Mouse (Mus musculus) midbrain, embryonic 12.5 days (tissue): ENCODE data around the gene Musk. TPM values are rescaled to one million over a fixed set of nuclear protein-coding genes. Genes with fewer than 3 reads are reported as not detected.
"Not testable (repeated sequence)": the region's sequence is repeated elsewhere in the genome, so short reads cannot be mapped to it uniquely, and the experiment has no call there.

ENCODE experiments used
- ATAC-seq: fragments of 200-750 bp; cut with Nextera tagmentation; 2 replicates; pipeline ENCODE4 v1.8.0; 2017; ENCODE audit warnings: low read depth, moderate TSS enrichment, moderate library complexity; ENCODE audit not compliant: low FRiP score
- H3K27ac ChIP-seq: fragments of 300-500 bp; sonication (generic); replicated peaks from 2 replicates; pipeline ENCODE4 v1.5.1; 2016; ENCODE audit warnings: mild to moderate bottlenecking
- H3K27me3 ChIP-seq: fragments of 300-500 bp; sonication (generic); 2 replicates; pipeline ENCODE4 v1.6.1; 2016; ENCODE audit warnings: mild to moderate bottlenecking
- H3K36me3 ChIP-seq: fragments of 300-500 bp; sonication (generic); 2 replicates; pipeline ENCODE4 v1.6.1; 2016
- H3K4me1 ChIP-seq: fragments of 300-500 bp; sonication (generic); 2 replicates; pipeline ENCODE4 v1.6.1; 2016
- H3K4me2 ChIP-seq: fragments of 300-500 bp; sonication (generic); replicated peaks from 2 replicates; pipeline ENCODE4 v1.6.1; 2016; ENCODE audit warnings: mild to moderate bottlenecking, moderate library complexity
- H3K4me3 ChIP-seq: fragments of 300-500 bp; sonication (generic); 2 replicates; pipeline ENCODE4 v1.5.1; 2016; ENCODE audit warnings: mild to moderate bottlenecking
- H3K9ac ChIP-seq: fragments of 300-500 bp; sonication (generic); replicated peaks from 2 replicates; pipeline ENCODE4 v1.6.1; 2016; ENCODE audit warnings: mild to moderate bottlenecking, moderate library complexity
- H3K9me3 ChIP-seq: fragments of 300-500 bp; sonication (generic); 2 replicates; pipeline ENCODE4 v1.6.1; 2016; ENCODE audit warnings: mild to moderate bottlenecking
- WGBS: fragments of 180-500 bp; shearing (Covaris S2); methylation state at CpG from one replicate; pipeline ENCODE4 v1.1.7; 2016; 5-methylcytosine and 5-hydroxymethylcytosine counted together
- polyA plus RNA-seq: library from polyadenylated mRNA; unstranded; fragments of >200 nt; fragmentation: Nextera tagmentation; extraction: Ambion mirVana; gene quantifications from 2 replicates; pipeline ENCODE4 v1.2.1, GENCODE M21; 2016

The Musk gene
- 0.17 TPM in 1 of 2 replicates, not detected in the other for polyA plus RNA-seq

DNA sequence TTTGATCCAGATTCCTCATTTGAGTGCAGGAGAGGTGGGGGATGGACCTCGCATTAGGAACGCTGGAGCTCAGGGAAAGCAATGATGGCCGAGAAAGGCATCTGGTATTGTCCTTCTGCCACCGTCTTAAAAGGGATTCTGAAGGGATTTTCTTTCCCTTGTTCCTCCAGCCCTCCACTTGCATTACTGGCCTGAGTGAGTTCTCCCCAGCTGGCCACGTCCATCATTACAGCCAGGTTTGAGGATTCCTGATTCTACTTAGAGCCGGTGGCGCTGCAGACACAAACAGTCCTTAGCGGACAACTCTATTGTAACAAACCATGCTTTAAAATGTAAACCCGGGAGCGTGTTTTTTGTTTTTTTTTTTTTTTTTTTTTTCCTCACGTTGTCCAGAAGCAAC is at the start of gene Musk:
Gene Musk (plus strand): TSS at position 274 of the 400 bp plus-strand sequence.
- Histone ChIP-seq H3K27me3 (no peaks in the 10 kb centered on the region), H3K9me3 (no peaks in the 10 kb centered on the region), H3K4me1 (no peaks in the 10 kb centered on the region), H3K4me3 (no peak within 1 kb of the TSS), H3K9ac (no peak within 1 kb of the TSS), H3K4me2 (no peak within 1 kb of the TSS), H3K36me3 (no peaks in the 10 kb centered on the region), H3K27ac (no peak within 1 kb of the TSS)
- ATAC-seq, result no peak
- WGBS, result 53% methylated on average over 11 of the region's 11 CpGs

DNA sequence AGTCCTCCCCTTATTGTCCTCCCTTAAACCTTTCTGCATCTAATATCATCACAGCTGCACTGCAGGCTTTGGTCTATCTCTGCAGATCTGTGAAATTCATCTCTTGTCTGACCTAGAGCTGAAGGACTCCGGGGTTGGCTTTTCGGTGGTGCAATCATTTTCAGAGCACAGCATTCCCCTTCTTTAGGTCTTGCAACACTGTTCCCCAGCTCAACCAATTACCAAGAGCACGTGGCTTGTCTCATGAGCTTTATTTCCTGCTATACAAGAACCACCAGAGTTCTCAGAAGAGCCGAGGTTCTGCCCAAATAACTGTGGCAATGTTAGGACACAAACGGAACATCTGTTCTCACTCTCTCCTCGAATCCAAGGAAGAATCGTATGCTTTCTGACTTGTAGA is 45.3 kb upstream of the Musk start:
- ATAC-seq, result no peak
- no peak overlapping the region for H3K9ac ChIP-seq
- no peak overlapping the region for H3K4me3 ChIP-seq
- no peaks in the 10 kb centered on the region for H3K36me3 ChIP-seq
- H3K9me3 ChIP-seq, result no peaks in the 10 kb centered on the region
- no peak overlapping the region for H3K4me2 ChIP-seq
- WGBS, result 84% methylated on average over 7 of the region's 7 CpGs
- H3K27me3 ChIP-seq, result no peaks in the 10 kb centered on the region
- H3K4me1 ChIP-seq, result no peaks in the 10 kb centered on the region
- no peak overlapping the region for H3K27ac ChIP-seq

DNA sequence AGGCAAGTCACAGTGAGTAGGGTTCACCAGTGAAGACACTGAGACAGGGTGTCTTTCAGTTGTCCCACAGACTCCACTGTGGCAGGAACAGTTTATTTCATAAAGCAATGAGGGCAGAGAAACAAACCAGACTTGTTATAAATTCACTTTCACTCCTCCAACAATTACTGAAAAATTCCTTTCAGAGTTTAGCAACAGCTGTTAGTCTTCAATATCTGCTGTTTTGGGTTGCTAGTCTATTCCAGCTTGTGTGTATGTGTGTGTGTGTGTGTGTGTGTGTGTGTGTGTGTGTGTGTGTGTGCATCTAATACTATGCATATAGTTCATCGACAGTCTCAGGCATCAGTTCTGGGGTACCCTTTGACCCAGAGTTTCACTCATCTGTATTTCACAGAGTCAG is 40.2 kb upstream of the Musk start:
- no peak for ATAC-seq
- H3K36me3 ChIP-seq, result no peaks in the 10 kb centered on the region
- WGBS, result 95% methylated on average over 1 of the region's 1 CpGs
- H3K9me3 ChIP-seq, result no peaks in the 10 kb centered on the region
- H3K4me2 ChIP-seq, result no peak overlapping the region
- no peak overlapping the region for H3K9ac ChIP-seq
- no peak overlapping the region for H3K4me3 ChIP-seq
- no peaks in the 10 kb centered on the region for H3K4me1 ChIP-seq
- H3K27me3 ChIP-seq, result no peaks in the 10 kb centered on the region
- no peak overlapping the region for H3K27ac ChIP-seq

DNA sequence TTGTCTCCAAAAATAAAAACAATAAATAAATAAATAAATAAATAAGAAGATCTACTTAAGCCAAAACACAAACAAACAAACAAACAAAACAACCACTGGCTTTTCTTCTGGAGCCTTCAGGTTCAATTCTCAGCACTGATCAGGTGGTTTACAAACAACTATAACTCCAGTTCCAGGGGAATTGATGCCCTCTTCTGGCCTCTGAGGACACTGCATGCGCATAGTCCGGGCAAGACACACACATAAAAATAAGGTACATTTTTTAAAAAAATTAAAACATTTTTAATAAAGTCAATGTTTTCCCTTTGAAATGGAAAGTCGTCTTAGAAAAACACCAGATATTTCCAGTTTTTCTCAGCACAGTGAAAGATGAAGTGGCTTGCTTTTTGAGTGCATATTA is 33.4 kb upstream of the Musk start:
- H3K4me2 ChIP-seq, result no peak overlapping the region
- no peak for ATAC-seq
- H3K9me3 ChIP-seq, result no peaks in the 10 kb centered on the region
- H3K27ac ChIP-seq, result no peak overlapping the region
- H3K27me3 ChIP-seq, result no peaks in the 10 kb centered on the region
- H3K4me1 ChIP-seq, result no peaks in the 10 kb centered on the region
- no peak overlapping the region for H3K9ac ChIP-seq
- WGBS, result 88% methylated on average over 3 of the region's 3 CpGs
- no peak overlapping the region for H3K4me3 ChIP-seq
- no peaks in the 10 kb centered on the region for H3K36me3 ChIP-seq

DNA sequence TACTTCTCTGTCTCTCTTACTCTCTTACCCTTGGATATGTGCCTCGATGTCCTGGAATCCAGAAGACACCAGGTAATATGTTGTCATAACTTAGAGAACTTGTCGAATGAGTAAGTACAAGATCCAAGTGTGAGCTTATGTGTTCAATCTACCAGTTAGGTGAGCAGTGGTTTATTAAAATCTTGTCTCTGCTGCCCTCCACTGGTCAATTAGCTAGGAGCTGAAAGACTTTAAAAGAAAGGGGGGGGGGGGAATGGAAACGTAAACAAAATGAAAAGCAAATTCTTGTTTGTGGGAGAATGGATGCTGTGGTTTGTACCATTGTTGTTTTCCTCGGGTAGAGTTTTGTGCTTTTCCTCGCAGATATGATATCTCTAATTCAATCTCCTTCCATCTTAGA is 32.4 kb upstream of the Musk start:
- no peak for ATAC-seq
- Histone ChIP-seq H3K27me3 (no peaks in the 10 kb centered on the region), H3K9me3 (no peaks in the 10 kb centered on the region), H3K4me2 (no peak overlapping the region), H3K4me3 (no peak overlapping the region), H3K9ac (no peak overlapping the region), H3K36me3 (no peaks in the 10 kb centered on the region), H3K4me1 (no peaks in the 10 kb centered on the region), H3K27ac (no peak overlapping the region)
- 41% methylated on average over 5 of the region's 5 CpGs for WGBS

DNA sequence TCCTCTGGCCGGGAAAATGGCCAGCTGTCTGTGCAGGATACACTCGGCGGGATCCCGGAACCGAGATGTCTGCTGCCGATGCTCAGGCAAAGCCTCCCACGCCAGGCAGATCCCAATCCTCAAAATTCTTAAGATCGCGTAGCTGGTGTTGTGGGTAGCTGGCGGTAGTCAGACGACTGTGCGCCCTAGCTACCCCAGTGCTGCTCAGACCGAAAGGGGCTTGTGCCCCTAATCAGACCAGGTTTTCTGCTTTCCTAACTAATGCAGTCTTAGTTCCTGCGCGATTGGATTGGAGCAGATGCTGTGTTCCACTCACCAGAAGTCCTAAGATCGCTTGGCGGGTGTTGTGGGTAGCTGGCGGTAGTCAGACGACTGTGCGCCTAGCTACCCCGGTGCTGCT is 25.0 kb upstream of the Musk start:
- not testable (repeated sequence) for H3K9ac ChIP-seq, H3K4me2 ChIP-seq, H3K4me3 ChIP-seq, H3K9me3 ChIP-seq, H3K36me3 ChIP-seq, H3K27ac ChIP-seq, H3K27me3 ChIP-seq, ATAC-seq, H3K4me1 ChIP-seq
- 94% methylated on average over 21 of the region's 21 CpGs for WGBS

DNA sequence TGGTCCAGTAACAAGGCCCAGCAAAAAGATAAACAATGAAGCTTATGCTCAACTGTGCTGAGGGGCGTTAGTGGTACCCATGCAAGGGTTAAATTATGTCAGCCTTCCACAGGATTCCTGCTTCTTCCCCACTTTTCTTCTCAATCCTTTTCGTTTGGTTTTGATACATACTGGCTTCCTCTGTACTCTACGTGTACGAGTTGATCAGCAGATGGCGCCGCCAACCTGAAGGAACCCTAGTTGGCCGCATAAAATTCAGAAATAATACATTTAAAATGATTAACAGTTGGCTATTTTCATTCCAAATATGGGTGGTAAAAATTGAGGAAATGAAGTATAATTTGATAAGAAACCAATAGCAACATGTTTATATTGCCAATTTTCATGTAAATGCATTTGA is 19.5 kb upstream of the Musk start:
- no peak overlapping the region for H3K27ac ChIP-seq
- no peaks in the 10 kb centered on the region for H3K9me3 ChIP-seq
- no peaks in the 10 kb centered on the region for H3K4me1 ChIP-seq
- no peak overlapping the region for H3K4me3 ChIP-seq
- no peaks in the 10 kb centered on the region for H3K27me3 ChIP-seq
- no peak overlapping the region for H3K9ac ChIP-seq
- no peak overlapping the region for H3K4me2 ChIP-seq
- 58% methylated on average over 7 of the region's 7 CpGs for WGBS
- no peak for ATAC-seq
- no peaks in the 10 kb centered on the region for H3K36me3 ChIP-seq

DNA sequence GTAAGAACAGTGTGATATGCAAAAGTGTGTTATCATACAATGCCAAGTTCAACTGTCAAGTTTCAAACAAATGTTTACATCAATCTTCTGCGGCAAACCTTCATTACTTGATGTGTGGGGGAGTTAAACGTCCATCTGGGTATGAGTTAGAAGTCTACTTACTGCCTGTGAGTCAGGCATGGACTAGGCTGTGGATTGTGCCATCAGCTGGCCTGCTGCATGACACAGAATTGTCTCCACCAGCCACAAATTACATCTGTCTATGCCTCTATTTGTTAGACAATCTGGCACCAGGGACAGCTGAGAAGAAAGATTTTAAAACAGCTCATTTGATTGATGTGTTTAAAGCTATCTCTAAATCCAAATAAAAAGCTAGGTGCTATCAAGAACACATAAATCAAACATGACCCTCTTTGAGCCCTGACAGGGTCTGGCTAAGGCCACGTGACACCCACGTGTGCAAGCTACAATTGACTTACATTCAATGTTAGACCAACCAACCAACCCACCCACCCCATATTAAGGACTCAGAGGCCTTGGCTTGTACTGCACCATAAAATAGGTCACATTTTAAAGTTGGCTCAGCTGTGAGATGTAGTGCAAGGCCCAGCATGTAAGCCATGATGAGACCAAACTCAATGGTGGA is 16.7 kb upstream of the Musk start:
- Histone ChIP-seq H3K4me2 (no peak overlapping the region), H3K4me1 (no peaks in the 10 kb centered on the region), H3K36me3 (no peaks in the 10 kb centered on the region), H3K9ac (no peak overlapping the region), H3K27ac (no peak overlapping the region), H3K4me3 (no peak overlapping the region), H3K9me3 (no peaks in the 10 kb centered on the region), H3K27me3 (no peaks in the 10 kb centered on the region)
- WGBS, result 89% methylated on average over 4 of the region's 4 CpGs
- ATAC-seq, result no peak

DNA sequence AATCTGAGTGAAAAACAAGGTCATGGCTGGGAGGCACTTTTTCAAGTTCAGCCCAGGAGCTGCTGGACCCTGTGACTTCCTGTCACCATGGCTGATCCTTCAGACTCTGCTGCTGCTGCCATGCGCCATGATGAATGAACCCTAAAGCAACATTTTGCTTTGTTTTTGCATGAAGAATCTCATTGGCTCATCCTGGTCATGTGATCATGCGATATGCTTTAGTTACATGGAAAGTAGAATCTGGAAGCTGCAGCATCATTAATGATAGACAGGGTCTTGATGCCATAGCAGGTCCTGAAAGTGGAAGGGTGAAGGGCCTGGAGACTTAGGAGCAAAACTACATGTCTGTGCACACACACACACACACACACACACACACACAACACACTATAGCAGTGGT is 15.8 kb upstream of the Musk start:
- H3K27me3 ChIP-seq, result no peaks in the 10 kb centered on the region
- no peak overlapping the region for H3K4me2 ChIP-seq
- no peak overlapping the region for H3K9ac ChIP-seq
- H3K36me3 ChIP-seq, result no peaks in the 10 kb centered on the region
- no peaks in the 10 kb centered on the region for H3K9me3 ChIP-seq
- no peak for ATAC-seq
- no peak overlapping the region for H3K4me3 ChIP-seq
- H3K27ac ChIP-seq, result no peak overlapping the region
- no peaks in the 10 kb centered on the region for H3K4me1 ChIP-seq
- WGBS, result 93% methylated on average over 2 of the region's 2 CpGs

DNA sequence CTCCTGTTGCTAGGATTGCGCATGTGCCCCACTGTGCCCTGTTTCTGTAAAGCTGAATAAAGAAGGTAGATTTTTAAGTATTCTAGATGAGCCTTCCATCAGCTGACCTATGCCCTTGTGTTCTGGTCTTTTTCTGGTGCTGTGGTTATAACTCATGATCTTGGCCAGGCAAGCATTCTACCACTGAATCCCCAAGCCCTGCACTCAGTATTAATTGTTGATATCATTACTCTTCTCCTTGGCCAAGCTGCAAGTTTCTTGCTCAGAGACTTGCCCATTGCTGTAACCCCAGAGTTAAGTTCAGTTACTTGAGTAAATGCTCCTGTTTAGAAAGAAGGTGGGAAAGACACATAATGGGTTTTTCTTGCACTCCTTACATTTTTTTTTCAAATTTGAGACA is 14.8 kb upstream of the Musk start:
- no peaks in the 10 kb centered on the region for H3K9me3 ChIP-seq
- 100% methylated on average over 1 of the region's 1 CpGs for WGBS
- H3K36me3 ChIP-seq, result no peaks in the 10 kb centered on the region
- no peak for ATAC-seq
- H3K27ac ChIP-seq, result no peak overlapping the region
- no peaks in the 10 kb centered on the region for H3K4me1 ChIP-seq
- H3K27me3 ChIP-seq, result no peaks in the 10 kb centered on the region
- no peak overlapping the region for H3K4me2 ChIP-seq
- no peak overlapping the region for H3K4me3 ChIP-seq
- no peak overlapping the region for H3K9ac ChIP-seq

DNA sequence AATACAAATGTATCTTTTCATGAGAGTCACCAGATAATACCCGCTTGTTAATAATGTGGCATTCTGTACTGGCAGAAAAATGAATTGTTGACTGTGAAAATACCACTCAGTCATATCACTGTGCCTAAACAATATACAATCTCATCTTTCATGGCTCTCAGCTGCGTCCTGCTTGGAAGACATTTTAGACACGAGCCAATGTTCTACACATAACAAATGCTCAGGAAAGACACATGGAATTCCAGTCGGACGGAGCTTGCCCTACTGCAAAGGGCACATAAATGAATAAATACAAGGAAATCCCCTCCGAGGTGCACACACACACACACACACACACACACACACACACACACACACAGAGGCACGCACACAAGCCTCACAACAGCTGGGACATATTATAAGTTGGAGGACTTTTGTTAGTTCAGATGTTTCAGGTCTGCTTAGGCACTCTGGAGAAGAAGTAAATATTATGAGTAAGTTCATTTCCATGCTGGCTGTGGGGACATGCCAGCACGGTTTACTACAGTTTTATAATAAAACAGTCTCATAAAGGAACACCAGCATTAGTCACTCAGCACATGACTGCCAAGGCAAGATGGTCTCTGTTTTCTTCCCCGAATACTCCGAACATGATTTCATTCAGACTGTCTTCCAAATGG is 14.1 kb upstream of the Musk start:
- H3K4me2 ChIP-seq, result no peak overlapping the region
- no peaks in the 10 kb centered on the region for H3K4me1 ChIP-seq
- WGBS, result 80% methylated on average over 10 of the region's 10 CpGs
- H3K9ac ChIP-seq, result no peak overlapping the region
- no peaks in the 10 kb centered on the region for H3K36me3 ChIP-seq
- H3K9me3 ChIP-seq, result no peaks in the 10 kb centered on the region
- ATAC-seq, result no peak
- no peak overlapping the region for H3K27ac ChIP-seq
- no peaks in the 10 kb centered on the region for H3K27me3 ChIP-seq
- no peak overlapping the region for H3K4me3 ChIP-seq

DNA sequence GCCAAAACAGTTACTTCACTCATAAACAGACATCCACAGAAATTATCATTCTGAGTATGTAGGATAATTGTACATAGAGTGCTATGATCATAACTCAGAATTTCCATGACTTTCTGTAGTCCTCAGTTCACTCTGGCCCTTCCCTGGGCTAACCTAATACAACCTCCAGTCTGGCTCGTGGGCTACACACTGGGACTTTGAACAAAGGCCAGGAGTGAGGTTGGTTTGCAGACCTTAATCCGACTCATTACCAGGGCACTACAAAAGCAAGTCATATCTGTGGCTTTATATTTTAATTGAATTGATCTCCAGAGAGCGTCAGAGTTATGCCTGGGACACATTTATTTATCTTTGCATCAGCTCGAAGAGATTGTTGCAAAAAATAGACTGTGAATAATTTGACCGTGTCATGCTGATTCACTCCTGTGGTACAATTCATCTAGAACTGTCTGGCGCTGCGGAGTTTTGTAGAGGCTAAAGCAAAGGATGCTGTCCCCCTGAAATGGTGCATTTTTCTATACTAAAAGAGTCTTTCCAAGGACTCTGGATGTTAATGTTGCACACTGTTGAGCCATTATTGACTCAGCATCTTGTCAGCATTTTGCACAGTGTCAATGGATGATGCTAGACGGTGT is 10.4 kb upstream of the Musk start:
- no peaks in the 10 kb centered on the region for H3K27me3 ChIP-seq
- H3K36me3 ChIP-seq, result no peaks in the 10 kb centered on the region
- 70% methylated on average over 8 of the region's 8 CpGs for WGBS
- no peaks in the 10 kb centered on the region for H3K9me3 ChIP-seq
- no peak overlapping the region for H3K4me3 ChIP-seq
- H3K4me1 ChIP-seq, result no peaks in the 10 kb centered on the region
- no peak overlapping the region for H3K4me2 ChIP-seq
- no peak overlapping the region for H3K9ac ChIP-seq
- no peak for ATAC-seq
- H3K27ac ChIP-seq, result no peak overlapping the region
